Mouse (Mus musculus) heart, adult 2 months (tissue): Measurements from ENCODE around the gene Tm9sf3.
"Not testable (repeated sequence)": the region's sequence is repeated elsewhere in the genome, so short reads cannot be mapped to it uniquely, and the experiment has no call there.

Source experiments
- CTCF ChIP-seq: fragments of 200-600 bp; IDR thresholded peaks from 2 replicates; pipeline ENCODE4 v1.8.1; 2022; ENCODE audit warnings: antibody characterized with exemption, mild to moderate bottlenecking, moderate library complexity
- EP300 ChIP-seq: fragments of 200-500 bp; IDR thresholded peaks from 2 replicates; pipeline ENCODE4 v1.6.1; 2011; ENCODE audit warnings: low read depth, low read length, control low read depth; ENCODE audit not compliant: insufficient read depth

DNA sequence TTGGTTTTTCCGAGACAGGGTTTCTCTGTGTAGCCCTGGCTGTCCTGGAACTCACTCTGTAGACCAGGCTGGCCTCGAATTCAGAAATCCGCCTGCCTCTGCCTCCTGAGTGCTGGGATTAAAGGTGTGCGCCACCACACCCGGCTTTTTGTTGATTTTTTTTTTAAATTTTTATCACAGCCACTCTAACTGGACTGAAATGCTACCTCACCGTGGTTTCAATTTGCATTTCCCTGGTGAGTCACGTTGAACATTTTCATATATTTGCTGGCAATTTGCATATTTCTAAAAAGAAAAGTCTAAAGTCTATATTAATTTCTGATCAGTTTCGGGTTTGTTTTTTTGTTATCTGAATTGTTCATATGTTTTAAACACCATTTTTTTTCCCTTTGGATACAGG lies 48.8 kb upstream of the Tm9sf3 start:
- not testable (repeated sequence) for TF ChIP-seq CTCF, EP300
